Mouse (Mus musculus): Measurements from ENCODE around the gene Tmcc3.

The Tmcc3 gene

DNA sequence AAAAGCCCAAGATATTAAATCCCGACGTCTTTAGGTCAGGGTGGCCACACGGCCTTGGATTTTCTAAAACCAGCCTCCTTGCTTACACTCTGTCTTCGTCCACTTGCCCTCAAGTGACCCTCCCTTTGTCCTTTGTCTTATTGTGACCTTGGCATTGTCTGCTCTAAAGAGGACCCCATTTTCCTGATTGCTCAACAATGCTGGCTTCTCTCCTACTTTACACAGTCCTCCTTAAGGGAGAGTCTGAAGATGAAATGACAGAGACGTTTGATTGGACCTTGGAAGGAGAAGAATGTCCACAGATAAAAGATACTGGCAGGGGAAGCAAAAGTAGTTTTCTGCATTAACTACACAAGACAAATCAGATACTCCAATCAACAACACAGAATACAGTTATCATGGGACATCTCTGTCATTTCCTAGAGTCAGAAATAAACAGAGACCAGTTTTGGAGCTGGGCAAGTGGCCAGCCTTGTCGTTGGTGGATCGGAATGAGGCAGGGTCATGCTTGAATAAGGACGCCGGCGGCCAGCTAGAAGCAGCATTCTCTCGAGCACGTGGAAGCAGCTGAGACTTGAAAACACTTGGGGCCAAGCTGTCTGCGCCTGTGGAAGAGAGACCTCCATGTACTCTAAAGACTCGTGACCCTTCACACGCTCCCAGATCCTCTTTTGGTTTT lies 150.8 kb downstream of the Tmcc3 start:
- ATAC-seq (ENCODE audit: insufficient number of reproducible peaks, low FRiP score, low TSS enrichment) = no peak

DNA sequence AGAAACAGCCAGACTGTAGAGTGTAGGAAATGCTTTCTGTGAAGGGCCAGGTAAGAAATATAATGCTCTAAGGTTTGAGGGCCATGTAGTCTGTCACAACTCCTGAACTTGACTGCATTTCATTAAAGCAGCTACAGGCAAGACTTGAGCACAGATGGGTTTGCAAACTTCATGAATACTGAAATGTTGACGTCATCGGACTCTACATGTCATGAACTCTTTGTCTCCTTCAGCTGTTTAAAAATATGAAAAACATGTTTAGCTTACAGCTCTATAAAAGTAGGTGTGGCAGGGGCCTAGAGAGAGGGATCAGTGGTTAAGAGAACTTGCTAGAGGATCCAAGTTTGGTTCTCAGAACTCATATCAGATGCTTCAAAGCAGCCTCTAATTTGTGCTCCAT lies 151.7 kb downstream of the Tmcc3 start:
- no peak for ATAC-seq (ENCODE audit: insufficient number of reproducible peaks, low FRiP score, low TSS enrichment)

DNA sequence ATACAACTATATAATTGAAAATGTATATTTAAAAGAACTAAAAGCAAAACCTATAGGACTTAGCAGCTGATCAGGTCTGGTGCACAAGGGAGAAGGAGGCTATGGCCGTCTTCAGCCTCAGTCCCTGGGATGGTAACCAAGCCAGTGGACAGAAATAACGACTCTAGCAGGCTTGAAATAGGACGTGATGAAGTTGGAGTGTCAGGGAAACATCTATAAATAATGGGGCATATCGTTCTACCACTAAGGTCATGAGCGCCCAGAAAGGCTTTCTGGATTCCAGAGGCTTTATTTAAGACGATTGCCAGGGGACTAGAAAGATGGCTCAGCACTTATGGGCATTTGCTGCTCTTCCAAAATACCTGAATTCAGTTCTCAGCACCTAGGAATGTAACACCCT lies 153.9 kb downstream of the Tmcc3 start:
- ATAC-seq (ENCODE audit: insufficient number of reproducible peaks, low FRiP score, low TSS enrichment) = no peak

DNA sequence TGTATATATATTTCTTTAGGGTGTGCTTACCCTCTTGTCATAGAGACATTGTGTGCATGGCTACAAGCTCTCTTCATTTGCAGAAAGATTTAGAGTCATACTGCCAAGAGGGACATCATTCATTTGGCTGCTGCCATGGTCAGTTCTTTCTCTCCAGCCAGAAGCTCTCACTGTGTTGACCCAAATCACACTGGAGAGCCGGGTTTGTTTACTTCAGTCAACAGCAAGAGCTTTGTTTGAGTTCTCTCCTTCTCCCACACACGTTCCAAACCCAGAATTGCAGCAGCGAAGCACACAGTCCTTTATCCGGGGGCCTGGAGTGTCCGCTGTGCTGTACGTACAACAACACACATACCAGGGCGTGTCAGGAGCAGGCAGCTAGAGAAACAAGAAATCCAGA lies 154.6 kb downstream of the Tmcc3 start:
- ATAC-seq (ENCODE audit: insufficient number of reproducible peaks, low FRiP score, low TSS enrichment) = no peak; the same call in 1 of the 2 replicates

- ATAC-seq (ENCODE audit: insufficient number of reproducible peaks, low FRiP score, low TSS enrichment) = no peak
These were observed 159.7 kb downstream of the Tmcc3 start for GRCm38 (mm10) chr10:94471487-94471886.

GRCm38 (mm10) chr10:94473501-94473900 lies 161.8 kb downstream of the Tmcc3 start:
- ATAC-seq (ENCODE audit: insufficient number of reproducible peaks, low FRiP score, low TSS enrichment) = no peak

- no peak for ATAC-seq (ENCODE audit: insufficient number of reproducible peaks, low FRiP score, low TSS enrichment)
These were observed 162.4 kb downstream of the Tmcc3 start for GRCm38 (mm10) chr10:94474185-94474584.

DNA sequence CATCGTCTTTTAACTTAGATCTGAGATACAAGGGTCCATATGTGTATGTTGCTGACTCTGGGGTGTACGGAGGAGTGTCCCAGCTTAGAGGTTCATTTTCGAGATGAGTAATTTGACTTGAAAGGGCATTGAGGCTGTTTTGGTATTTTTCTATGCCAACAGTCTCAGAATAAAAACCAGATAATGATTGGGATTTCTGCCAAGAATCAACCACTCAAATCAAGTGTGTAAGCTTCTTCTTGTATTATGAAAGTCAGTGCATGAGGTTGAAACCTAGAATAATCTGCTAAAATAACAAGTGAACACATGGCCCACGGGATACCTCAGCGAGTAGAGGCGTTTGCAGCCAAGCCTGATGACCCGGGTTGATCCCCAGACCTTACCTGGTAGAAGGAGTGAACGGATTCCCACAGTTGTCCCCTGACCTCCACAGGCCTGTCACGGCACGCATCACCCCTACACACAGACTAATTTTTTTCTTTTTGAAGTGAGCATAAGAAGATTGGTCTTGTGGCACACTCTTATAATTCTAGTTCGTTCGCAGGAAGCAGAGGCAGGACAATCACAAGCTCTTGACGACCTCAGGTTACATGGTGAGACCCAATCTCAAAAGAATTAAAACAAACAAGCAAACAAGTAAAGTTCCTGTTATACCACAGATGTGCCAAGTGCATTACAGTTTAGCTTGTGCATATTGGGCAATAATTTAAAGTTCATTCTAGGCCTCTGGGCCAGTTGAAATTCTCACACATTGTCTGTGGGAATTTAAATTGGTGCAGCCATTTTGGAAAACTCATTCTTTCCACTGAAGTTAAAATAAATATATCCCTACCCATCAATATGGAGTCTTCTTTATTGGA lies 165.8 kb downstream of the Tmcc3 start:
- no peak for ATAC-seq (ENCODE audit: insufficient number of reproducible peaks, low FRiP score, low TSS enrichment)

GRCm38 (mm10) chr10:94479646-94480045 lies 167.9 kb downstream of the Tmcc3 start:
- no peak for ATAC-seq (ENCODE audit: insufficient number of reproducible peaks, low FRiP score, low TSS enrichment)

DNA sequence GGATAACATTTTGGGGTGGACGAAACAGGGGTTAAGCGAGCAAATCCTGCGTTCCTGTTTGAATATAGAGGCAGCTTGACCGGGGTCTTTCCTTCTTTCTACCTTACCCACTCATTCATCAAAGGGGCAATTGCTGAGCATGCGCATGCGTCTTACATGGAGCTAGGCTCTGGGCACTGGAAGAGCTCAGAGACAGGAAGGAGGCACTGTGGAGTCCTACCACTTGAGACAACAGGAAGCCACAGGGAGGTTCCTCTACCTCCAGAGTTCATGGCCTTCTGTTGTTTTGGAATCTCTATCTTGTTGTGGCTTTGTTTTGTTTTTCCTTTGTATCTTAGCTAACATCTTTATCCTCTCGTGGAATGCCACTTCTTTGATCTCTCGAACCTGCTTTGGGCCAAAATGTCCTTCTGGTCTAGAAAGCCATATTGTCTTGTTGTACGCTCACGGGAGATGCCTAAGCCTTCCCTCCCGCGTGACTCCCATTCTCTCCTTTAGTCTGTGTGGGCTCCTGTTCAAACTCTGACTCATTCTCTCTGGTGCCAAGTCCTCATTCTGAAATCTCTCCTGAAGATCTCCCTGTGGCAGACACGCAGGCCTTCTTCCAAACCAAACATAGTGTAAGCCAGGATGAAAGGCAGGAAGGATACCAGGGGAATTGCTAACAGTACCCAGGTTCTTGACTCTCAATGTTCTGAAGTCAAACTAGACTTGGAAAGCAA lies 168.8 kb downstream of the Tmcc3 start:
- ATAC-seq (ENCODE audit: insufficient number of reproducible peaks, low FRiP score, low TSS enrichment) = peak; percentile 85

GRCm38 (mm10) chr10:94481613-94482012 lies 169.9 kb downstream of the Tmcc3 start:
- no peak for ATAC-seq (ENCODE audit: insufficient number of reproducible peaks, low FRiP score, low TSS enrichment)

DNA sequence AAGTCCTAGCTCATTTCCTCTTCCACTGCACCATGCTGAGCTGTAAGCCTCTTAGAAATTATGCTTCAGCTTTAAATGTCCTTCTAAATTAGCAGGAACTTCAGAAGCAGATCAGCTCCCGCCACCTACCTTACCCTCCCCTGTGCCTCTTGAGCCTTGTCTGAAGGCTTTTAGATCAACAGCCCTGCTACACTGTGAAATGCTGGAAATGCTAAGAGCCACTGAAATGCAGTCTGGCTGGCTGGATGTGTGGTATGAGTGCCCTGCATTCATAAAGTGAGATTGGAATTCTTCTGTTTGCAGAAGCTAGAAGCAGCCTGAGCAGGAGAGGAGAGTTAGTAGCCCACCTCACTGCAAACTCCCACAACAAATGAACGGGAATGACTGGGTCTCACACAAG lies 174.4 kb downstream of the Tmcc3 start:
- no peak for ATAC-seq (ENCODE audit: insufficient number of reproducible peaks, low FRiP score, low TSS enrichment)

DNA sequence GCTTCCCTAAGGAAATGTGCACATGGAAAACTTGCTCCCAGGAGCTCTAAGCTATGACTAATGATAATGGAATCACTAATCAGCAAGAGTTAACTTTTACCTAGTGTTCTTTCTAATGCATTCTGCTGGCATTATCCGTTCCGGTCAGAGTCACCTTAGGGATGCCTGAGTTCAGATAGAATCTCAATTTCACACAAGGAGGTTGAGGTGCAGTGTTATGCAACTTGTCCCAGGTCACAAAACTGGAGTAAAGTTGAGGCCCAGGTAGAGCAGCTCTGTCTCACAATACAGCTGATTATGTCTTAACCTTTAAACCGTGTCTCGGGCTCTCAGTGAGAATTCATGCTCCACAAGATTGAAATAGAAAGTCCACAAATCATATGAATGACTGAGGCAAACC lies 177.8 kb downstream of the Tmcc3 start:
- no peak for ATAC-seq (ENCODE audit: insufficient number of reproducible peaks, low FRiP score, low TSS enrichment)

GRCm38 (mm10) chr10:94491006-94491405 lies 179.3 kb downstream of the Tmcc3 start:
- ATAC-seq (ENCODE audit: insufficient number of reproducible peaks, low FRiP score, low TSS enrichment) = no peak

GRCm38 (mm10) chr10:94494403-94494846 lies 182.7 kb downstream of the Tmcc3 start:
- peak; percentile 23; the same call in 1 of the 2 replicates for ATAC-seq (ENCODE audit: insufficient number of reproducible peaks, low FRiP score, low TSS enrichment)

GRCm38 (mm10) chr10:94495496-94496235 lies 183.9 kb downstream of the Tmcc3 start:
- no peak for ATAC-seq (ENCODE audit: insufficient number of reproducible peaks, low FRiP score, low TSS enrichment)

GRCm38 (mm10) chr10:94496826-94497440 lies 185.2 kb downstream of the Tmcc3 start:
- ATAC-seq (ENCODE audit: insufficient number of reproducible peaks, low FRiP score, low TSS enrichment) = no peak

DNA sequence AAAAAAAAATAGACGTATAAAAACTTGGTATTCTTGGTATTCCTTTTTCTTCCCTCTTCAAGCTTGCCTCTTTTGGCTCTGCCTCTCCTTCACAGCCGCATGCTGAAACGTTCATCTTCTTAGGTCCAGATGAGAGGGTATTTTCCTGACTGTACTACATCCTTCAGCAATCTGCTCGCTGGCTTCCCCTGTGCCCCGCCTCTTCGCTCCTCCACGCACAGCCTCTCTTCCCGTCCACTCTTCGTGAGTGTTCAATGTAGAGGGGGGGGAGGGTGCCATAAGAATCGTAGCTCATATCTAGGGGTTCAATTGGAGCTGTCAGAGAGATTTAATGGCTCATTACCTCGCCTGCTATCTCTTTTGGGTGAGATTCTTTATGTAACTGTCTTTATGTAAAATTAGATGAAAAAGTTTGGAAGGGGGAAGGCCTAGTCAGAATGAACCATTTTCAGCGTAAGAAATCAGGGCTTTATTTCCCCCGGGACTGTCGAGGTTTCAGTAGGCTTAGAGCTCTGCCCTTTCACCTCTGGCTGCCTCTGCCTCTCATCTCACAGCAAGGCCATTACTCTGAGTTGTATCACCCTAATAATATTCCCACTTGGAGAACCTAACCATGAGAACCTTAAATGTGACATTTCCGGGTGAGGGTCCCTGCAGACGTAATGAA lies 188.6 kb downstream of the Tmcc3 start:
- no peak for ATAC-seq (ENCODE audit: insufficient number of reproducible peaks, low FRiP score, low TSS enrichment)

DNA sequence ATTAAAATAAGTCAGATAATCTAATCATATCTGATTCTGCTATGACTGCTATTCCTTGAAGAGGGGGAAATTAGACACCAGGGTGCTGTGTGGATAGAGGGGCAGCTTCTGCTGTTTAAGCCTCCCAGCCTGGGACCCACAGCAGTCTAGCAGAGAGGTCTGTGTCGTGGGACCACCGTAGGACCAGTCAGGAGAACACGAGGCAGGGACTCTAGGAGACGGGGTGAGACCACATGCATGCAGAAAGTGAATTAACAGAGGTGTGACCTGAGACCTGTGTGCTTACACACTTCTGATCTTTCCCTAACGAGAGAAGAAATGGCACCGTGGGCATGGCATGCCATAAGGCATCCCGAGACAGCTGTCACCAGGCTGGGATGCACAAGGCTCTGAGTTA lies 189.1 kb downstream of the Tmcc3 start:
- ATAC-seq (ENCODE audit: insufficient number of reproducible peaks, low FRiP score, low TSS enrichment) = no peak
